Mouse (Mus musculus): ENCODE data around the gene Gm6904. TPM values are rescaled to one million over a fixed set of nuclear protein-coding genes. Genes with fewer than 3 reads are reported as not detected.
"Not testable (repeated sequence)": the region's sequence is repeated elsewhere in the genome, so short reads cannot be mapped to it uniquely, and the experiment has no call there.

The Gm6904 gene
- not detected in 2 replicates for polyA plus RNA-seq (2014; fragmentation: Nextera tagmentation; extraction: Ambion mirVana)

GRCm38 (mm10) chr14:59260056-59260455, at the start of gene Gm6904:
TSS of gene Gm6904 (minus strand) at chr14:59260216.
- DNase-seq (ENCODE audit: low spot score) (no peak), ATAC-seq (no peak)
- Histone ChIP-seq H3K27me3 (replicated peaks; ENCODE audit: control insufficient read depth, insufficient read depth, low read length) (no peaks in the 10 kb centered on the region), H3K4me3 (ENCODE audit: low read depth, low read length) (no peak within 1 kb of the TSS), H3K9ac (ENCODE audit: low read length) (no peak within 1 kb of the TSS), H3K36me3 (ENCODE audit: control insufficient read depth, insufficient read depth, low read length) (no peaks in the 10 kb centered on the region), H3K4me2 (ENCODE audit: low read length) (no peak within 1 kb of the TSS), H3K9me3 (replicated peaks; ENCODE audit: control insufficient read depth, low read length) (no peaks in the 10 kb centered on the region), H3K27ac (ENCODE audit: low read depth, low read length) (no peak within 1 kb of the TSS), H3K4me1 (ENCODE audit: control insufficient read depth, insufficient read depth, low read length) (no peaks in the 10 kb centered on the region)
- 86% methylated on average over 3 of the region's 3 CpGs for WGBS

GRCm38 (mm10) chr14:59297391-59297790, 37.4 kb upstream of the Gm6904 start, which contains the start of gene Phf11a:
TSS of gene Phf11a (minus strand) at chr14:59297522.
- 50% methylated on average over 1 of the region's 1 CpGs for WGBS
- DNase-seq (ENCODE audit: low spot score); H3K4me3 ChIP-seq (ENCODE audit: low read depth, low read length); H3K36me3 ChIP-seq (ENCODE audit: control insufficient read depth, insufficient read depth, low read length); H3K27me3 ChIP-seq (replicated peaks; ENCODE audit: control insufficient read depth, insufficient read depth, low read length); H3K9ac ChIP-seq (ENCODE audit: low read length); H3K27ac ChIP-seq (ENCODE audit: low read depth, low read length); H3K9me3 ChIP-seq (replicated peaks; ENCODE audit: control insufficient read depth, low read length); H3K4me2 ChIP-seq (ENCODE audit: low read length); ATAC-seq; H3K4me1 ChIP-seq (ENCODE audit: control insufficient read depth, insufficient read depth, low read length): not testable (repeated sequence)

GRCm38 (mm10) chr14:59291769-59292168, 31.8 kb upstream of the Gm6904 start:
- not testable (repeated sequence) for DNase-seq (ENCODE audit: low spot score); H3K4me2 ChIP-seq (ENCODE audit: low read length); H3K27me3 ChIP-seq (replicated peaks; ENCODE audit: control insufficient read depth, insufficient read depth, low read length); H3K9ac ChIP-seq (ENCODE audit: low read length); H3K9me3 ChIP-seq (replicated peaks; ENCODE audit: control insufficient read depth, low read length); H3K4me1 ChIP-seq (ENCODE audit: control insufficient read depth, insufficient read depth, low read length); ATAC-seq; H3K36me3 ChIP-seq (ENCODE audit: control insufficient read depth, insufficient read depth, low read length); H3K4me3 ChIP-seq (ENCODE audit: low read depth, low read length); H3K27ac ChIP-seq (ENCODE audit: low read depth, low read length)

GRCm38 (mm10) chr14:59274961-59275360, 14.9 kb upstream of the Gm6904 start:
- not testable (repeated sequence) for DNase-seq (ENCODE audit: low spot score); H3K4me2 ChIP-seq (ENCODE audit: low read length); H3K27ac ChIP-seq (ENCODE audit: low read depth, low read length); H3K9me3 ChIP-seq (replicated peaks; ENCODE audit: control insufficient read depth, low read length); H3K27me3 ChIP-seq (replicated peaks; ENCODE audit: control insufficient read depth, insufficient read depth, low read length); H3K36me3 ChIP-seq (ENCODE audit: control insufficient read depth, insufficient read depth, low read length); H3K4me1 ChIP-seq (ENCODE audit: control insufficient read depth, insufficient read depth, low read length); H3K4me3 ChIP-seq (ENCODE audit: low read depth, low read length); H3K9ac ChIP-seq (ENCODE audit: low read length); ATAC-seq
- 95% methylated on average over 4 of the region's 4 CpGs for WGBS

GRCm38 (mm10) chr14:59255861-59256260, 4.2 kb downstream of the Gm6904 start:
- not testable (repeated sequence) for H3K4me1 ChIP-seq (ENCODE audit: control insufficient read depth, insufficient read depth, low read length); H3K4me3 ChIP-seq (ENCODE audit: low read depth, low read length); H3K9me3 ChIP-seq (replicated peaks; ENCODE audit: control insufficient read depth, low read length); H3K27ac ChIP-seq (ENCODE audit: low read depth, low read length); DNase-seq (ENCODE audit: low spot score); H3K4me2 ChIP-seq (ENCODE audit: low read length); H3K27me3 ChIP-seq (replicated peaks; ENCODE audit: control insufficient read depth, insufficient read depth, low read length); ATAC-seq; H3K36me3 ChIP-seq (ENCODE audit: control insufficient read depth, insufficient read depth, low read length); H3K9ac ChIP-seq (ENCODE audit: low read length)
- WGBS = 95% methylated on average over 1 of the region's 1 CpGs

GRCm38 (mm10) chr14:59250350-59250749, 9.7 kb downstream of the Gm6904 start:
- H3K27me3 ChIP-seq (replicated peaks; ENCODE audit: control insufficient read depth, insufficient read depth, low read length); H3K36me3 ChIP-seq (ENCODE audit: control insufficient read depth, insufficient read depth, low read length); ATAC-seq; H3K4me2 ChIP-seq (ENCODE audit: low read length); H3K9me3 ChIP-seq (replicated peaks; ENCODE audit: control insufficient read depth, low read length); H3K4me1 ChIP-seq (ENCODE audit: control insufficient read depth, insufficient read depth, low read length); H3K27ac ChIP-seq (ENCODE audit: low read depth, low read length); H3K9ac ChIP-seq (ENCODE audit: low read length); H3K4me3 ChIP-seq (ENCODE audit: low read depth, low read length): not testable (repeated sequence)
- 76% methylated on average over 5 of the region's 5 CpGs for WGBS
- peak; percentile 30 for DNase-seq (ENCODE audit: low spot score)

GRCm38 (mm10) chr14:59233635-59234034, 26.4 kb downstream of the Gm6904 start:
- ATAC-seq = no peak

GRCm38 (mm10) chr14:59232003-59232402, 28.0 kb downstream of the Gm6904 start:
- Histone ChIP-seq H3K9me3 (replicated peaks; ENCODE audit: control insufficient read depth, low read length) (no peaks in the 10 kb centered on the region), H3K9ac (ENCODE audit: low read length) (no peak overlapping the region), H3K4me1 (ENCODE audit: control insufficient read depth, insufficient read depth, low read length) (no peaks in the 10 kb centered on the region), H3K36me3 (ENCODE audit: control insufficient read depth, insufficient read depth, low read length) (peaks cover 92% of the 10 kb centered on the region), H3K27me3 (replicated peaks; ENCODE audit: control insufficient read depth, insufficient read depth, low read length) (no peaks in the 10 kb centered on the region), H3K4me2 (ENCODE audit: low read length) (no peak overlapping the region), H3K4me3 (ENCODE audit: low read depth, low read length) (no peak overlapping the region), H3K27ac (ENCODE audit: low read depth, low read length) (no peak overlapping the region)
- WGBS = 77% methylated on average over 5 of the region's 5 CpGs
- DNase-seq (ENCODE audit: low spot score) = no peak
- ATAC-seq = no peak

More at GRCm38 (mm10) chr14:59233635-59234034, 26.4 kb downstream of the Gm6904 start:
- Histone ChIP-seq H3K4me2 (ENCODE audit: low read length) (no peak overlapping the region), H3K4me3 (ENCODE audit: low read depth, low read length) (no peak overlapping the region), H3K27me3 (replicated peaks; ENCODE audit: control insufficient read depth, insufficient read depth, low read length) (no peaks in the 10 kb centered on the region), H3K9me3 (replicated peaks; ENCODE audit: control insufficient read depth, low read length) (no peaks in the 10 kb centered on the region), H3K4me1 (ENCODE audit: control insufficient read depth, insufficient read depth, low read length) (no peaks in the 10 kb centered on the region), H3K27ac (ENCODE audit: low read depth, low read length) (no peak overlapping the region), H3K36me3 (ENCODE audit: control insufficient read depth, insufficient read depth, low read length) (peaks cover 89% of the 10 kb centered on the region), H3K9ac (ENCODE audit: low read length) (no peak overlapping the region)
- WGBS = 95% methylated on average over 9 of the region's 9 CpGs
- no peak for DNase-seq (ENCODE audit: low spot score)

GRCm38 (mm10) chr14:59230331-59230966, 29.6 kb downstream of the Gm6904 start:
- H3K4me2 ChIP-seq (ENCODE audit: low read length) = no peak overlapping the region
- H3K4me3 ChIP-seq (ENCODE audit: low read depth, low read length) = no peak overlapping the region
- peaks cover 97% of the 10 kb centered on the region for H3K36me3 ChIP-seq (ENCODE audit: control insufficient read depth, insufficient read depth, low read length)
- no peaks in the 10 kb centered on the region for H3K27me3 ChIP-seq (replicated peaks; ENCODE audit: control insufficient read depth, insufficient read depth, low read length)
- H3K9me3 ChIP-seq (replicated peaks; ENCODE audit: control insufficient read depth, low read length) = no peaks in the 10 kb centered on the region
- no peak overlapping the region for H3K27ac ChIP-seq (ENCODE audit: low read depth, low read length)
- DNase-seq (ENCODE audit: low spot score) (no peak), ATAC-seq (no peak)
- 85% methylated on average over 21 of the region's 21 CpGs for WGBS
- no peaks in the 10 kb centered on the region for H3K4me1 ChIP-seq (ENCODE audit: control insufficient read depth, insufficient read depth, low read length)
- no peak overlapping the region for H3K9ac ChIP-seq (ENCODE audit: low read length)
